Mouse (Mus musculus) lung, postnatal 0 days (tissue): ENCODE data around the gene Psmb9. TPM values are rescaled to one million over a fixed set of nuclear protein-coding genes. Genes with fewer than 3 reads are reported as not detected.

Experiments
- ATAC-seq: fragments of 200-750 bp; cut with Nextera tagmentation; 2 replicates; pipeline ENCODE4 v1.8.0; 2017; ENCODE audit warnings: moderate library complexity
- DNase-seq: peaks from one replicate; pipeline ENCODE4 v3.0.0-alpha.2; 2016; ENCODE audit warnings: low spot score
- H3K27ac ChIP-seq: fragments of 300-500 bp; sonication (generic); 2 replicates; pipeline ENCODE4 v1.5.1; 2014; ENCODE audit warnings: antibody characterized with exemption, mild to moderate bottlenecking, low read length, mixed read lengths
- H3K27me3 ChIP-seq: fragments of 300-500 bp; sonication (generic); replicated peaks from 2 replicates; pipeline ENCODE4 v1.6.1; 2014; ENCODE audit warnings: low read length, mixed read lengths; ENCODE audit not compliant: insufficient read depth
- H3K36me3 ChIP-seq: fragments of 300-500 bp; sonication (generic); 2 replicates; pipeline ENCODE4 v1.6.1; 2014; ENCODE audit warnings: low read length, mixed read lengths; ENCODE audit not compliant: insufficient read depth
- H3K4me1 ChIP-seq: fragments of 300-500 bp; sonication (generic); 2 replicates; pipeline ENCODE4 v1.6.1; 2014; ENCODE audit warnings: antibody characterized with exemption, low read depth, low read length, mixed read lengths; ENCODE audit not compliant: insufficient read depth
- H3K4me2 ChIP-seq: fragments of 300-500 bp; sonication (generic); replicated peaks from 2 replicates; pipeline ENCODE4 v1.6.1; 2014; ENCODE audit warnings: low read depth, mild to moderate bottlenecking, low read length, moderate library complexity, mixed read lengths
- H3K4me3 ChIP-seq: fragments of 300-500 bp; sonication (generic); 2 replicates; pipeline ENCODE4 v1.5.1; 2014; ENCODE audit warnings: low read depth, low read length
- H3K9ac ChIP-seq: fragments of 300-500 bp; sonication (generic); replicated peaks from 2 replicates; pipeline ENCODE4 v1.6.1; 2014; ENCODE audit warnings: low read depth, mild to moderate bottlenecking
- H3K9me3 ChIP-seq: fragments of 300-500 bp; sonication (generic); 2 replicates; pipeline ENCODE4 v1.6.1; 2016; ENCODE audit warnings: low read length, mixed read lengths
- CTCF ChIP-seq: IDR thresholded peaks from 2 replicates; pipeline ENCODE4 v1.5.1; 2016; ENCODE audit warnings: antibody characterized with exemption, mild to moderate bottlenecking
- EP300 ChIP-seq: IDR thresholded peaks from 2 replicates; pipeline ENCODE4 v1.6.1; 2016; ENCODE audit warnings: antibody characterized with exemption, mild to moderate bottlenecking, control low read depth
- WGBS: fragments of 180-500 bp; shearing (Covaris S2); extraction: QIAGEN DNeasy Blood & Tissue Kit; methylation state at CpG from one replicate; pipeline ENCODE4 v1.1.7; 2014; 5-methylcytosine and 5-hydroxymethylcytosine counted together
- polyA plus RNA-seq: library from polyadenylated mRNA; unstranded; fragments of >200 nt; fragmentation: Nextera tagmentation; extraction: Ambion mirVana; gene quantifications from 2 replicates; pipeline ENCODE4 v1.2.1, GENCODE M21; 2015

Psmb9 gene
- polyA plus RNA-seq, 1 experiment from 2014 or later = 16.4 TPM

GRCm38 (mm10) chr17:34170877-34171498 lies 16.6 kb downstream of the Psmb9 start:
- Histone ChIP-seq H3K27me3 (no peaks in the 10 kb centered on the region), H3K9ac (no peak overlapping the region), H3K4me1 (no peaks in the 10 kb centered on the region), H3K4me3 (no peak overlapping the region), H3K27ac (no peak overlapping the region), H3K4me2 (no peak overlapping the region), H3K36me3 (no peaks in the 10 kb centered on the region), H3K9me3 (no peaks in the 10 kb centered on the region)
- ATAC-seq = peak; percentile 74
- peak; percentile 86 for DNase-seq
- 25% methylated on average over 13 of the region's 13 CpGs for WGBS
- TF ChIP-seq CTCF = peak; percentile 93
- no peak for TF ChIP-seq EP300

- TF ChIP-seq CTCF = no peak
- ATAC-seq (no peak), DNase-seq (no peak)
- H3K4me3 ChIP-seq = no peak overlapping the region
- no peak overlapping the region for H3K27ac ChIP-seq
- 14% methylated on average over 4 of the region's 4 CpGs for WGBS
- H3K36me3 ChIP-seq = no peaks in the 10 kb centered on the region
- H3K9ac ChIP-seq = no peak overlapping the region
- no peak overlapping the region for H3K4me2 ChIP-seq
- no peaks in the 10 kb centered on the region for H3K4me1 ChIP-seq
- no peaks in the 10 kb centered on the region for H3K27me3 ChIP-seq
- H3K9me3 ChIP-seq = no peaks in the 10 kb centered on the region
These were observed 17.1 kb downstream of the Psmb9 start for GRCm38 (mm10) chr17:34170487-34170876.

GRCm38 (mm10) chr17:34169279-34169678 lies 18.3 kb downstream of the Psmb9 start:
- Histone ChIP-seq H3K27ac (no peak overlapping the region), H3K4me1 (no peaks in the 10 kb centered on the region), H3K4me3 (no peak overlapping the region), H3K36me3 (no peaks in the 10 kb centered on the region), H3K27me3 (no peaks in the 10 kb centered on the region), H3K9ac (no peak overlapping the region), H3K4me2 (no peak overlapping the region), H3K9me3 (no peaks in the 10 kb centered on the region)
- 2% methylated on average over 2 of the region's 2 CpGs for WGBS
- TF ChIP-seq CTCF (peak; percentile 83), EP300 (no peak)
- ATAC-seq (peak; percentile 50), DNase-seq (peak; percentile 85)

- TF ChIP-seq CTCF (peak; percentile 59), EP300 (no peak)
- 70% methylated on average over 6 of the region's 6 CpGs for WGBS
These were observed 22.4 kb downstream of the Psmb9 start for GRCm38 (mm10) chr17:34165033-34165730.

GRCm38 (mm10) chr17:34164202-34164895 lies 23.2 kb downstream of the Psmb9 start:
- no peak for DNase-seq
- Histone ChIP-seq H3K36me3 (no peaks in the 10 kb centered on the region), H3K4me2 (no peak overlapping the region), H3K4me3 (no peak overlapping the region), H3K27ac (no peak overlapping the region), H3K27me3 (no peaks in the 10 kb centered on the region), H3K9ac (no peak overlapping the region), H3K4me1 (no peaks in the 10 kb centered on the region), H3K9me3 (no peaks in the 10 kb centered on the region)
- peak; percentile 53 for TF ChIP-seq CTCF
- no peak for TF ChIP-seq EP300
- 38% methylated on average over 9 of the region's 9 CpGs for WGBS
- ATAC-seq = no peak

More at GRCm38 (mm10) chr17:34165033-34165730, 22.4 kb downstream of the Psmb9 start:
- DNase-seq = no peak
- no peak overlapping the region for H3K4me3 ChIP-seq
- H3K4me2 ChIP-seq = no peak overlapping the region
- H3K27me3 ChIP-seq = no peaks in the 10 kb centered on the region
- H3K36me3 ChIP-seq = no peaks in the 10 kb centered on the region
- no peak for ATAC-seq
- H3K4me1 ChIP-seq = no peaks in the 10 kb centered on the region
- H3K9me3 ChIP-seq = no peaks in the 10 kb centered on the region
- no peak overlapping the region for H3K9ac ChIP-seq
- no peak overlapping the region for H3K27ac ChIP-seq

GRCm38 (mm10) chr17:34155534-34155933 lies 32.0 kb downstream of the Psmb9 start:
- no peak for TF ChIP-seq CTCF
- no peak for TF ChIP-seq EP300
- Histone ChIP-seq H3K4me1 (no peaks in the 10 kb centered on the region), H3K27me3 (no peaks in the 10 kb centered on the region), H3K27ac (no peak overlapping the region), H3K9me3 (no peaks in the 10 kb centered on the region), H3K4me3 (no peak overlapping the region), H3K4me2 (no peak overlapping the region), H3K9ac (no peak overlapping the region), H3K36me3 (no peaks in the 10 kb centered on the region)
- 32% methylated on average over 5 of the region's 5 CpGs for WGBS
- ATAC-seq (no peak), DNase-seq (no peak)
